Mouse (Mus musculus): ENCODE measurements at regions not wholly inside any gene's neighbourhood (a gene's known extent, or its start where the extent isn't known, plus 50 kb on each side); places are given as distances from the start of the nearest gene placed in this dataset.

- peak overlapping the region; percentile 10; the same call in 1 of the 2 replicates for H3K4me2 ChIP-seq
- H3K27ac ChIP-seq: no peak overlapping the region
- 36% methylated on average over 15 of the region's 15 CpGs for WGBS
- ATAC-seq (ENCODE audit: borderline replicate concordance, extremely low read depth, low FRiP score, low TSS enrichment): no peak
- H3K4me3 ChIP-seq: no peak overlapping the region
- H3K36me3 ChIP-seq: no peaks in the 10 kb centered on the region
- H3K27me3 ChIP-seq: no peaks in the 10 kb centered on the region
- H3K4me1 ChIP-seq: no peaks in the 10 kb centered on the region
- no peaks in the 10 kb centered on the region for H3K9me3 ChIP-seq
- H3K9ac ChIP-seq: no peak overlapping the region
Observed at GRCm38 (mm10) chr3:34485345-34486223, 164.6 kb upstream of the Sox2 start.

DNA sequence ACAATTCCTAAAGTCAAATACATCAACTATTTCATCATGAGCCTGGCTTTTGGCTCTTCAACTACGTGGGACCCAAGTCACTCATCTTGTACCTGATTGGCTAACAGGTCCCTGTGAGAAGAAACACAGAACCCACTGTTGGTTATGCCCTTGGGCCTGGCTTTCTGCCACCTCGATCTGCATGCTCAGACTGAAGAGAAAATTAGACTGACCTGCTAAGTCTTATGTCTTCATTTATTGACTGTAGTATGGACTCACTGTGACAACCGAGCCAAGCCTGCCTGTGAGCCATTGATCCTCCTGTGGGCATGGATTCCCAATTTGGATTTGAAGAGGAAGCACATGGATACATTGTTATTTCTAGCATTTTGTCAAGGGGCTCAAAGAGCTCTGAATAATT lies 166.3 kb upstream of the Sox2 start:
- no peak overlapping the region for H3K9ac ChIP-seq
- H3K4me2 ChIP-seq: no peak overlapping the region
- no peaks in the 10 kb centered on the region for H3K27me3 ChIP-seq
- H3K9me3 ChIP-seq: no peaks in the 10 kb centered on the region
- no peak overlapping the region for H3K4me3 ChIP-seq
- H3K27ac ChIP-seq: no peak overlapping the region
- no peaks in the 10 kb centered on the region for H3K36me3 ChIP-seq
- WGBS: 70% methylated on average over 3 of the region's 3 CpGs
- ATAC-seq (ENCODE audit: borderline replicate concordance, extremely low read depth, low FRiP score, low TSS enrichment): no peak
- no peaks in the 10 kb centered on the region for H3K4me1 ChIP-seq

GRCm38 (mm10) chr3:34481821-34482713 lies 168.1 kb upstream of the Sox2 start:
- Histone ChIP-seq H3K36me3 (no peaks in the 10 kb centered on the region), H3K9ac (no peak overlapping the region), H3K4me3 (no peak overlapping the region), H3K27me3 (no peaks in the 10 kb centered on the region), H3K27ac (no peak overlapping the region), H3K4me2 (no peak overlapping the region), H3K4me1 (no peaks in the 10 kb centered on the region), H3K9me3 (no peaks in the 10 kb centered on the region)
- 35% methylated on average over 16 of the region's 16 CpGs for WGBS
- no peak for ATAC-seq (ENCODE audit: borderline replicate concordance, extremely low read depth, low FRiP score, low TSS enrichment)

GRCm38 (mm10) chr3:34481314-34481713 lies 168.9 kb upstream of the Sox2 start:
- H3K27ac ChIP-seq: no peak overlapping the region
- no peaks in the 10 kb centered on the region for H3K9me3 ChIP-seq
- no peaks in the 10 kb centered on the region for H3K27me3 ChIP-seq
- H3K9ac ChIP-seq: no peak overlapping the region
- H3K36me3 ChIP-seq: no peaks in the 10 kb centered on the region
- H3K4me3 ChIP-seq: no peak overlapping the region
- no peak for ATAC-seq (ENCODE audit: borderline replicate concordance, extremely low read depth, low FRiP score, low TSS enrichment)
- H3K4me1 ChIP-seq: no peaks in the 10 kb centered on the region
- WGBS: 40% methylated on average over 3 of the region's 3 CpGs
- H3K4me2 ChIP-seq: no peak overlapping the region

DNA sequence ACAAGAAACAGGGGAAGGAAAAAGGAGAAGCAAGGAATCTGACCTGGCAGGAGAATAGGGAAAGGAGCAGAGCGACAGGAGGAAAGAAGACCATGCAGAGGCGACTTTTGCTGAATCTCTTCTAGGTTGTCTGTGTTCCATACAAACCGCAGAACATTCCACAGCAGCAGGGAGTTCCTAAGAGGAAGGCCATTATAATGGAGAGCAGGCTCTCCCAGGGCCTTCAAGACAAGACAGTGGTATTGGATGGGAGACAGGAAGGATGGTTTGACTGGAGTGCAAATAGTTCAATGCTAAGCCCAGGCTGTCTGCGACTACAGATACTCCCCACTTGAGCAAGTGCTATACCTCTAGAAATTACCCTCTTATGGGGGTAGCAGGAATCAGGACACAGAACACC lies 176.1 kb upstream of the Sox2 start:
- Histone ChIP-seq H3K4me2 (no peak overlapping the region), H3K27me3 (no peaks in the 10 kb centered on the region), H3K4me1 (no peaks in the 10 kb centered on the region), H3K9me3 (no peaks in the 10 kb centered on the region), H3K4me3 (no peak overlapping the region), H3K9ac (no peak overlapping the region), H3K27ac (no peak overlapping the region), H3K36me3 (no peaks in the 10 kb centered on the region)
- ATAC-seq (ENCODE audit: borderline replicate concordance, extremely low read depth, low FRiP score, low TSS enrichment): no peak
- 56% methylated on average over 4 of the region's 4 CpGs for WGBS

DNA sequence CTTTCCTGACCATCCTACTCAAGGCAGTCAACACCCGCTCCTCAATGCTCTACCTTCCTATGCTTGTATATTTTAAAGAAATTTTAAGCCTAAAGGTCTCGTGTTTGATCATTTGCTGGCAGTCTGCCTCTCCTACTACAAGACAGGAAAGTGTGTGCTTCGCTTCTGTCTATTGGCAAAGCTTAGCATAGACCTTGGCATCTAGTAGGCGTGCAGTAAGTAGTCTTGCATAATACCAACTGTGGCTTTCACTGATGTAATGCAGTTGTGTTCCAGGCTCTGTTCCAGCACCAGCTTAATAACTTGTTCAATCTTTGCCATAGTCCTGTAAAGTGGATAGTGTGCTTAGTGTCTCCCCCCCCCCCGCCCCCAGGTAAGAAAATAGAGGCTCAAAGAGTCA lies 179.5 kb upstream of the Sox2 start:
- H3K4me2 ChIP-seq: no peak overlapping the region
- no peak overlapping the region for H3K9ac ChIP-seq
- no peaks in the 10 kb centered on the region for H3K4me1 ChIP-seq
- WGBS: 69% methylated on average over 5 of the region's 5 CpGs
- H3K36me3 ChIP-seq: no peaks in the 10 kb centered on the region
- no peaks in the 10 kb centered on the region for H3K9me3 ChIP-seq
- no peak for ATAC-seq (ENCODE audit: borderline replicate concordance, extremely low read depth, low FRiP score, low TSS enrichment)
- no peaks in the 10 kb centered on the region for H3K27me3 ChIP-seq
- H3K4me3 ChIP-seq: no peak overlapping the region
- H3K27ac ChIP-seq: no peak overlapping the region

DNA sequence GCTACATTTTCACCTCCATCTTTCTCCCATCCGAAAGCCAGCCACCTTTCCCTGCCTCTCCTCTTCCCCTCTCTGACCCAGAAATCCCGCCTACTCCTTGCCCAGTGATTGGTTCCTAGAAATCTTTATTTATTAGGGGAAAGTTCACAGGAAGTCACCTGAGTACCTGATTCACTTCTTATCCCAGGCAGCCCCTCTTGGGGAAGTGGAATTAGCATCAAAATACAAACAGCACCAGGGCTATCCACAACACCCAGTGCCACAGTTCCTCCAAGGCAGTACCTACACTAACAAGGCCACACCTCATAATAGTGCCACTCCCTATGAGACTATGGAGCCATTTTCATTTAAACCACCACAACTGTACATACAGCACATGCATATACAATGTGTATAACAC lies 180.3 kb upstream of the Sox2 start:
- Histone ChIP-seq H3K9me3 (no peaks in the 10 kb centered on the region), H3K4me2 (no peak overlapping the region), H3K27me3 (no peaks in the 10 kb centered on the region), H3K9ac (no peak overlapping the region), H3K36me3 (no peaks in the 10 kb centered on the region), H3K4me3 (no peak overlapping the region), H3K4me1 (no peaks in the 10 kb centered on the region), H3K27ac (no peak overlapping the region)
- 79% methylated on average over 2 of the region's 2 CpGs for WGBS
- ATAC-seq (ENCODE audit: borderline replicate concordance, extremely low read depth, low FRiP score, low TSS enrichment): no peak

- Histone ChIP-seq H3K36me3 (no peaks in the 10 kb centered on the region), H3K4me3 (no peak overlapping the region), H3K4me1 (no peaks in the 10 kb centered on the region), H3K27ac (no peak overlapping the region), H3K9me3 (no peaks in the 10 kb centered on the region), H3K9ac (no peak overlapping the region), H3K4me2 (no peak overlapping the region), H3K27me3 (no peaks in the 10 kb centered on the region)
- WGBS: 38% methylated on average over 4 of the region's 4 CpGs
- no peak for ATAC-seq (ENCODE audit: borderline replicate concordance, extremely low read depth, low FRiP score, low TSS enrichment)
Observed at GRCm38 (mm10) chr3:34466312-34466711, 183.9 kb upstream of the Sox2 start.

GRCm38 (mm10) chr3:34465040-34465831 lies 185.0 kb upstream of the Sox2 start:
- Histone ChIP-seq H3K9me3 (no peaks in the 10 kb centered on the region), H3K27ac (no peak overlapping the region), H3K4me2 (no peak overlapping the region), H3K4me1 (no peaks in the 10 kb centered on the region), H3K9ac (no peak overlapping the region), H3K4me3 (no peak overlapping the region), H3K27me3 (no peaks in the 10 kb centered on the region), H3K36me3 (no peaks in the 10 kb centered on the region)
- WGBS: 78% methylated on average over 17 of the region's 17 CpGs
- ATAC-seq (ENCODE audit: borderline replicate concordance, extremely low read depth, low FRiP score, low TSS enrichment): no peak

DNA sequence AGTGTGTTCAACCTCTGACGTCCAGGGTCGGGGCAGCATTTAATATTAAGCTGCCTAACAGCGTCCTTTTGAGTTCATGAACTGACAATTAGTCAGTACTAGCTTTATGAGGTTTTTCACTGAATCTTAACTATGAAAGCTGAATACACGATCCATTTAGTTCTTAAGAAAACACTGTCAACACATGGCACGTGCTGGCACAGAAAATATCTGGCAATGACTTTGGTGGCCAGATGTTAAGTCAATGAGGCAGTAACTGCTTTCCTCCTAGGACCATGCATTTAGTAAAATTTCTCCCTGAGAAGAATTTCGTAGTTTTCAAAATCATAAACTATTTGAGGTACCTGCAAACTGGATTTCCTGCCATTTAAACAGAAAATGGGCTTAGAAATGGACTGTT lies 191.4 kb upstream of the Sox2 start:
- no peaks in the 10 kb centered on the region for H3K36me3 ChIP-seq
- ATAC-seq (ENCODE audit: borderline replicate concordance, extremely low read depth, low FRiP score, low TSS enrichment): no peak
- no peak overlapping the region for H3K4me2 ChIP-seq
- H3K9me3 ChIP-seq: no peaks in the 10 kb centered on the region
- peaks cover 8% of the 10 kb centered on the region for H3K4me1 ChIP-seq
- H3K27ac ChIP-seq: no peak overlapping the region
- no peak overlapping the region for H3K4me3 ChIP-seq
- no peak overlapping the region for H3K9ac ChIP-seq
- no peaks in the 10 kb centered on the region for H3K27me3 ChIP-seq
- WGBS: 65% methylated on average over 6 of the region's 6 CpGs

DNA sequence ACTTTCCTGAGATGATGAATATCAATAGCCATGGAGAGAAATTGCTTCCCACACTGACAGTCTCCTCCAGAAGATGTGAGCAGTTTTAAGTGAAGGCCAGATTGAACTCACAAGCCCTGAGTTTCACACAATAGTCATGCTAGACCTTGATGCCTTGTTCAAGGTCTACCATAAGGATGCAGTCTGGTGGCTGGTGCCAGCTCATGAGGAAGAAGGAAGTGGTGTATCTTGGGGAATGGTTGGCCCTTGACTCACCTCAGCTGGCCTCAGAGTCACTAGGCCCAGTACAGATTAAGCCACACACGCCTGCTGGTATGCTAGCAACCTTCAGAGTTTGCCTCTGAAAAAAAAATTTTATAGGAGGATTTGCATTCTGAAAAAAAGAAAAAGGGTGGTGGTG lies 192.4 kb upstream of the Sox2 start:
- Histone ChIP-seq H3K27ac (no peak overlapping the region), H3K27me3 (no peaks in the 10 kb centered on the region), H3K4me1 (peaks cover 8% of the 10 kb centered on the region), H3K9me3 (no peaks in the 10 kb centered on the region), H3K36me3 (no peaks in the 10 kb centered on the region), H3K9ac (no peak overlapping the region), H3K4me2 (no peak overlapping the region), H3K4me3 (no peak overlapping the region)
- WGBS: 89% methylated on average over 1 of the region's 1 CpGs
- no peak for ATAC-seq (ENCODE audit: borderline replicate concordance, extremely low read depth, low FRiP score, low TSS enrichment)
